Mouse (Mus musculus) olfactory bulb, adult 2 months (tissue): ENCODE results near the gene St3gal3.

ENCODE experiments used
- CTCF ChIP-seq: fragments of 200-500 bp; IDR thresholded peaks from 2 replicates; pipeline ENCODE4 v1.5.1; 2012; ENCODE audit warnings: low read depth, mild to moderate bottlenecking, low read length, moderate library complexity; ENCODE audit not compliant: insufficient read depth
- POLR2A ChIP-seq: fragments of 200-500 bp; IDR thresholded peaks from 2 replicates; pipeline ENCODE4 v1.6.1; 2012; ENCODE audit warnings: mild to moderate bottlenecking, low read depth, low read length, moderate library complexity; ENCODE audit not compliant: insufficient read depth

GRCm38 (mm10) chr4:117978282-117978681 lies 156.4 kb downstream of the St3gal3 start:
- TF ChIP-seq CTCF (no peak), POLR2A (no peak)
